ENCODE assay signal across 22 mouse cellular contexts in the genomic region with DNA sequence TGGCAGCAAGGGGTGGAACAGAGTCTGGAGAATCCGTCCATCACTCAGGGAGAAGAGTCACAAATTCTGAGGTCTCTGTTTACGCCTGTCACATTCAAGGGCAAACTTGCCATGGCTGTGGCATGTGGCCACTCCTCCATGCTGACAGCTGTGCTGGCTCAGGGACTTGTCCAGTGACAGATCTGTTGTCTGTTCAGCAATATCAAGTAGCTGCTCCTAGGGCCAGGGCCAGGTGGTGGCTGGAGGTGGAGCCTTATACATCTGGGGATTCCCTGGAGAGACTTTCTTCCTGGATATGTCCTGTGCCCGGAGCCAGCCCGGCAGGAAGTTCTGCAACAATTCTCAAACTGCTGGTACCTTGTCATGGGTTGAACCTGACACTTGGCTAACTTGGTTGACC.
"Had no signal": no experiment of that assay in that cellular context is flagged by ENCODE, and none has a peak within 500 bp of the region (broad histone marks: within the 10 kb centered on the region; RNA-seq: fewer than 3 reads in every experiment).

No protein-coding gene starts in this region.

- H3K4me3 ChIP-seq: limb, embryonic 12.5 days; limb, embryonic 15.5 days; midbrain, embryonic 12.5 days; midbrain, embryonic 15.5 days; neural tube, embryonic 12.5 days; neural tube, embryonic 15.5 days had no signal

- H3K9ac ChIP-seq: limb, embryonic 12.5 days; limb, embryonic 15.5 days; liver, embryonic 14.5 days; liver, postnatal 0 days; lung, embryonic 14.5 days; midbrain, embryonic 12.5 days; midbrain, embryonic 15.5 days; neural tube, embryonic 12.5 days; neural tube, embryonic 15.5 days had no signal

- ATAC-seq: intestine, embryonic 16.5 days; liver, postnatal 0 days; lung, postnatal 0 days; midbrain, embryonic 15.5 days had no signal

- H3K36me3 ChIP-seq: limb, embryonic 12.5 days; limb, embryonic 15.5 days; midbrain, embryonic 12.5 days; midbrain, embryonic 15.5 days; neural tube, embryonic 12.5 days; neural tube, embryonic 15.5 days had no signal

- H3K27ac ChIP-seq: limb, embryonic 12.5 days; limb, embryonic 15.5 days; liver, embryonic 14.5 days; macrophage; midbrain, embryonic 12.5 days; midbrain, embryonic 15.5 days; neural tube, embryonic 12.5 days; neural tube, embryonic 15.5 days; stomach, postnatal 0 days had no signal

- H3K4me1 ChIP-seq: limb, embryonic 12.5 days; limb, embryonic 15.5 days; midbrain, embryonic 12.5 days; midbrain, embryonic 15.5 days; neural tube, embryonic 12.5 days; neural tube, embryonic 15.5 days had no signal

- H3K9me3 ChIP-seq: limb, embryonic 12.5 days; limb, embryonic 15.5 days; midbrain, embryonic 12.5 days; midbrain, embryonic 15.5 days; neural tube, embryonic 15.5 days had no signal

- DNase-seq: kidney, postnatal 14 days; left cerebral cortex, postnatal 4 days; liver, postnatal 0 days; lung, embryonic 14.5 days; right cerebral cortex, adult 18-20 months; right cerebral cortex, postnatal 14 days; right cerebral cortex, postnatal 4 days; thymus, adult 2 months; thymus, postnatal 14 days; thymus, postnatal 4 days had no signal

- H3K4me2 ChIP-seq: limb, embryonic 12.5 days; limb, embryonic 15.5 days; liver, embryonic 11.5 days; lung, embryonic 14.5 days; midbrain, embryonic 12.5 days; midbrain, embryonic 15.5 days; neural tube, embryonic 12.5 days; neural tube, embryonic 15.5 days had no signal

- H3K27me3 ChIP-seq: limb, embryonic 12.5 days; limb, embryonic 15.5 days; midbrain, embryonic 12.5 days; midbrain, embryonic 15.5 days; neural tube, embryonic 12.5 days; neural tube, embryonic 15.5 days had no signal
